Mouse (Mus musculus): ENCODE results near the gene Qprt.

GRCm38 (mm10) chr7:127145387-127146266 is 23.6 kb upstream of the Qprt start:
- TF ChIP-seq CHD2 (IDR thresholded peaks at IDR 0.05; ENCODE audit: low read depth, low read length), result no peak
- no peak for TF ChIP-seq HCFC1 (IDR thresholded peaks at IDR 0.05; ENCODE audit: borderline replicate concordance, insufficient read depth, low read length)
- TF ChIP-seq ZC3H11A (IDR thresholded peaks at IDR 0.05; ENCODE audit: borderline replicate concordance, low read depth, low read length), result no peak
- no peak for TF ChIP-seq MAFK (IDR thresholded peaks at IDR 0.05; ENCODE audit: insufficient read depth, low read depth, low read length)
- peak; percentile 91 for TF ChIP-seq ZNF384 (IDR thresholded peaks at IDR 0.05; ENCODE audit: low read depth, low read length)

Data from ES-E14 (cell line).